Mouse (Mus musculus) myocyte (in vitro differentiated cells): ENCODE measurements around the gene Copg2.

Source experiments
- E2F4 ChIP-seq: IDR thresholded peaks from one replicate; pipeline ENCODE4 v1.6.1; 2011; ENCODE audit warnings: mild to moderate bottlenecking, control low read depth, moderate library complexity; ENCODE audit not compliant: insufficient read depth
- MAX ChIP-seq: IDR thresholded peaks from one replicate; pipeline ENCODE4 v1.6.1; 2011; ENCODE audit warnings: low read depth, mild to moderate bottlenecking, control low read depth
- MYOG ChIP-seq, 3 experiments: IDR thresholded peaks; one replicate each; pipeline ENCODE4 v1.6.1; 2011; ENCODE audit warnings: control low read depth in 2 of 3, low read depth in 2 of 3, mild to moderate bottlenecking in 2 of 3; ENCODE audit not compliant: insufficient read length in 2 of 3, control insufficient read depth in 1 of 3, insufficient read depth in 1 of 3
- POLR2A ChIP-seq: IDR thresholded peaks from one replicate; pipeline ENCODE4 v1.6.1; 2011; ENCODE audit warnings: low read depth, mild to moderate bottlenecking, control low read depth, moderate library complexity; ENCODE audit not compliant: insufficient read length

GRCm38 (mm10) chr6:30884856-30885255 is 11.7 kb downstream of the Copg2 start:
- TF ChIP-seq POLR2A, result no peak
- no peak for TF ChIP-seq E2F4
- TF ChIP-seq MYOG (IDR thresholded peaks at IDR 0.05; ENCODE audit: control insufficient read depth in 1 of 3, insufficient read depth in 1 of 3, insufficient read length in 2 of 3, low read depth in 2 of 3), result no peak
- TF ChIP-seq MAX, result no peak
